Mouse (Mus musculus) heart, postnatal 36 days (tissue): ENCODE data around the gene 4921517D22Rik. TPM values are rescaled to one million over a fixed set of nuclear protein-coding genes. Genes with fewer than 3 reads are reported as not detected.
A peak's percentile ranks its signal among the peaks of the same experiment; 100 is the strongest.

Experiments
- DNase-seq, 2 experiments: peaks; one replicate each; pipeline ENCODE4 v3.0.0; 2021 to 2022
- intact Hi-C: fragments of 180-260 bp; cut with DNase I; formaldehyde crosslinking; loops from one replicate; pipeline ENCODE4 v1.15.1; 2025
- total RNA-seq, 2 experiments: library from RNA; stranded (reverse); gene quantifications; 2 replicates each; pipeline ENCODE4 v1.2.3; 2021

4921517D22Rik gene
- total RNA-seq, 2 experiments from 2014 or later = not detected

- DNase-seq = no peak
- intact Hi-C loops = no loop called here
These were observed 1.9 kb upstream of the 4921517D22Rik start for GRCm38 (mm10) chr13:59695781-59696180.

GRCm38 (mm10) chr13:59691478-59691877 is 2.4 kb downstream of the 4921517D22Rik start:
- intact Hi-C loops = no loop called here
- no peak for DNase-seq

- intact Hi-C loops = no loop called here
These were observed 3.3 kb downstream of the 4921517D22Rik start for GRCm38 (mm10) chr13:59690576-59690975.

GRCm38 (mm10) chr13:59689843-59690242 is 4.1 kb downstream of the 4921517D22Rik start:
- intact Hi-C loops = no loop called here
- DNase-seq = no peak

More at GRCm38 (mm10) chr13:59690576-59690975, 3.3 kb downstream of the 4921517D22Rik start:
- no peak for DNase-seq

GRCm38 (mm10) chr13:59689313-59689712 is 4.6 kb downstream of the 4921517D22Rik start:
- DNase-seq = no peak
- intact Hi-C loops = no loop called here

- intact Hi-C loops = no loop called here
- peak; percentile 15 to 37 for DNase-seq
These were observed 5.6 kb downstream of the 4921517D22Rik start for GRCm38 (mm10) chr13:59688338-59688770.

- DNase-seq = no peak
- intact Hi-C loops = no loop called here
These were observed 8.7 kb downstream of the 4921517D22Rik start for GRCm38 (mm10) chr13:59685236-59685635.

GRCm38 (mm10) chr13:59682629-59683028 is 11.3 kb downstream of the 4921517D22Rik start:
- intact Hi-C loops = no loop called here
- no peak for DNase-seq

GRCm38 (mm10) chr13:59679908-59680307 is 14.0 kb downstream of the 4921517D22Rik start:
- intact Hi-C loops = no loop called here

GRCm38 (mm10) chr13:59679306-59679705 is 14.6 kb downstream of the 4921517D22Rik start:
- intact Hi-C loops = no loop called here
- no peak for DNase-seq

More at GRCm38 (mm10) chr13:59679908-59680307, 14.0 kb downstream of the 4921517D22Rik start:
- DNase-seq = no peak

GRCm38 (mm10) chr13:59676316-59677229 is 17.3 kb downstream of the 4921517D22Rik start:
- DNase-seq = no peak
- intact Hi-C loops = no loop called here

- intact Hi-C loops = no loop called here
These were observed 18.5 kb downstream of the 4921517D22Rik start, which contains the start of gene Golm1 for GRCm38 (mm10) chr13:59675151-59676011. Golm1 (minus strand) TSS chr13:59675811.

GRCm38 (mm10) chr13:59674761-59675150 is 19.2 kb downstream of the 4921517D22Rik start:
- peak; percentile 20 to 25 for DNase-seq
- intact Hi-C loops = no loop called here

More at GRCm38 (mm10) chr13:59675151-59676011, 18.5 kb downstream of the 4921517D22Rik start, which contains the start of gene Golm1:
- peak; percentile 69 to 74 for DNase-seq

- intact Hi-C loops = no loop called here
- no peak for DNase-seq
These were observed 19.7 kb downstream of the 4921517D22Rik start for GRCm38 (mm10) chr13:59674215-59674614.

- DNase-seq = no peak
- intact Hi-C loops = no loop called here
These were observed 20.3 kb downstream of the 4921517D22Rik start for GRCm38 (mm10) chr13:59673597-59673996.

- intact Hi-C loops = no loop called here
These were observed 21.7 kb downstream of the 4921517D22Rik start for GRCm38 (mm10) chr13:59672248-59672647.

GRCm38 (mm10) chr13:59671521-59671920 is 22.4 kb downstream of the 4921517D22Rik start:
- intact Hi-C loops = no loop called here
- DNase-seq = no peak

More at GRCm38 (mm10) chr13:59672248-59672647, 21.7 kb downstream of the 4921517D22Rik start:
- no peak for DNase-seq

- intact Hi-C loops = no loop called here
- DNase-seq = no peak
These were observed 24.0 kb downstream of the 4921517D22Rik start for GRCm38 (mm10) chr13:59669946-59670345.

GRCm38 (mm10) chr13:59668501-59669093 is 25.3 kb downstream of the 4921517D22Rik start:
- intact Hi-C loops = no loop called here
- DNase-seq = peak; percentile 47 to 50

- DNase-seq = no peak
- intact Hi-C loops = no loop called here
These were observed 26.1 kb downstream of the 4921517D22Rik start for GRCm38 (mm10) chr13:59667763-59668162.
